Mouse (Mus musculus) myocyte (in vitro differentiated cells): ENCODE data around the gene Akap13.

Source experiments
- CEBPB ChIP-seq: IDR thresholded peaks from 2 replicates; pipeline ENCODE4 v1.6.1; 2011; ENCODE audit warnings: mild to moderate bottlenecking, moderate library complexity; ENCODE audit not compliant: poor library complexity, insufficient read depth, severe bottlenecking
- E2F4 ChIP-seq: IDR thresholded peaks from one replicate; pipeline ENCODE4 v1.6.1; 2011; ENCODE audit warnings: mild to moderate bottlenecking, control low read depth, moderate library complexity; ENCODE audit not compliant: insufficient read depth
- MAX ChIP-seq: IDR thresholded peaks from one replicate; pipeline ENCODE4 v1.6.1; 2011; ENCODE audit warnings: low read depth, mild to moderate bottlenecking, control low read depth
- MYOG ChIP-seq, 3 experiments: IDR thresholded peaks; one replicate each; pipeline ENCODE4 v1.6.1; 2011; ENCODE audit warnings: control low read depth in 2 of 3, low read depth in 2 of 3, mild to moderate bottlenecking in 2 of 3; ENCODE audit not compliant: insufficient read length in 2 of 3, control insufficient read depth in 1 of 3, insufficient read depth in 1 of 3
- POLR2A ChIP-seq: IDR thresholded peaks from one replicate; pipeline ENCODE4 v1.6.1; 2011; ENCODE audit warnings: low read depth, mild to moderate bottlenecking, control low read depth, moderate library complexity; ENCODE audit not compliant: insufficient read length
- POLR2AphosphoS2 ChIP-seq: IDR thresholded peaks from one replicate; pipeline ENCODE4 v1.6.1; 2011; ENCODE audit warnings: low read depth, control low read depth; ENCODE audit not compliant: insufficient read length
- REST ChIP-seq: IDR thresholded peaks from one replicate; pipeline ENCODE4 v1.6.1; 2011; ENCODE audit warnings: mild to moderate bottlenecking, control low read depth, moderate library complexity; ENCODE audit not compliant: insufficient read depth, insufficient read length
- SRF ChIP-seq: IDR thresholded peaks from one replicate; pipeline ENCODE4 v1.6.1; 2011; ENCODE audit warnings: low read depth; ENCODE audit not compliant: control insufficient read depth, insufficient read length
- TCF12 ChIP-seq: IDR thresholded peaks from one replicate; pipeline ENCODE4 v1.6.1; 2011; ENCODE audit warnings: mild to moderate bottlenecking, control low read depth; ENCODE audit not compliant: poor library complexity, insufficient read depth, severe bottlenecking
- TCF3 ChIP-seq: IDR thresholded peaks from one replicate; pipeline ENCODE4 v1.6.1; 2011; ENCODE audit warnings: low read depth, control low read depth; ENCODE audit not compliant: insufficient read length
- USF1 ChIP-seq: IDR thresholded peaks from one replicate; pipeline ENCODE4 v1.6.1; 2011; ENCODE audit warnings: low read depth, mild to moderate bottlenecking, control low read depth, moderate library complexity

DNA sequence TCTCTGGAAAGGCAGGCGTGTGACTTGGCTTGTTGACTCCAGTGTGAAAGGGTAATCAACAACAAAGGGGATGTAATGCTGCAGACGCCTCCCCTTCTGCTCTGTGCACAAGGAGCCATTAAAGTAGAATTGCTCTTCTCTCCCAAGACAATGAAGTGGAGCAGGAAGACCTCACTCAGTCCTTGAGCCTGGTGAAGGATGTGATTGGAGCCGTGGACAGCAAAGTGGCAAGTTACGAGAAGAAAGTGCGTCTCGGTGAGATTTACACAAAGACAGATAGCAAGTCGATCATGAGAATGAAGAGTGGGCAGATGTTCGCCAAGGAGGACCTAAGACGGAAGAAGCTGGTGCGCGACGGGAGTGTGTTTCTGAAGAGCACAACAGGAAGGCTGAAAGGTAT, 274.9 kb downstream of the Akap13 start:
- TF ChIP-seq E2F4 (no peak), POLR2A (no peak), POLR2AphosphoS2 (no peak), MYOG (IDR thresholded peaks at IDR 0.05; ENCODE audit: control insufficient read depth in 1 of 3, insufficient read depth in 1 of 3, insufficient read length in 2 of 3, low read depth in 2 of 3) (no peak), TCF12 (no peak), USF1 (no peak), MAX (no peak), TCF3 (no peak), SRF (no peak), REST (no peak), CEBPB (no peak)
